Mouse (Mus musculus) heart, embryonic 10.5 days (tissue): Measurements from ENCODE around the gene Narfl. TPM values are rescaled to one million over a fixed set of nuclear protein-coding genes. Genes with fewer than 3 reads are reported as not detected.

Experiments used
- DNase-seq: peaks from one replicate; pipeline ENCODE4 v3.0.0-alpha.2; 2017; ENCODE audit warnings: low spot score
- H3K27ac ChIP-seq: fragments of 300-500 bp; sonication (generic); 2 replicates; pipeline ENCODE4 v1.5.1; 2016; ENCODE audit warnings: mild to moderate bottlenecking
- H3K27me3 ChIP-seq: fragments of 300-500 bp; sonication (generic); 2 replicates; pipeline ENCODE4 v1.6.1; 2016; ENCODE audit warnings: mild to moderate bottlenecking; ENCODE audit not compliant: poor library complexity, insufficient read depth, severe bottlenecking
- H3K36me3 ChIP-seq: fragments of 300-500 bp; sonication (generic); 2 replicates; pipeline ENCODE4 v1.6.1; 2016; ENCODE audit warnings: mild to moderate bottlenecking, moderate library complexity
- H3K4me1 ChIP-seq: fragments of 300-500 bp; sonication (generic); 2 replicates; pipeline ENCODE4 v1.6.1; 2016; ENCODE audit warnings: mild to moderate bottlenecking
- H3K4me3 ChIP-seq: fragments of 300-500 bp; sonication (generic); 2 replicates; pipeline ENCODE4 v1.5.1; 2016; ENCODE audit warnings: mild to moderate bottlenecking, moderate library complexity
- H3K9me3 ChIP-seq: fragments of 300-500 bp; sonication (generic); 2 replicates; pipeline ENCODE4 v1.6.1; 2016; ENCODE audit warnings: mild to moderate bottlenecking, moderate library complexity
- WGBS: fragments of 180-500 bp; shearing (Covaris S2); methylation state at CpG from one replicate; pipeline ENCODE4 v1.1.7; 2016; 5-methylcytosine and 5-hydroxymethylcytosine counted together
- polyA plus RNA-seq: library from polyadenylated mRNA; unstranded; fragments of >200 nt; fragmentation: Nextera tagmentation; extraction: Ambion mirVana; gene quantifications from 2 replicates; pipeline ENCODE4 v1.2.1, GENCODE M21; 2016

Gene Narfl
- polyA plus RNA-seq, 1 experiment from 2014 or later: 33.5 TPM

DNA sequence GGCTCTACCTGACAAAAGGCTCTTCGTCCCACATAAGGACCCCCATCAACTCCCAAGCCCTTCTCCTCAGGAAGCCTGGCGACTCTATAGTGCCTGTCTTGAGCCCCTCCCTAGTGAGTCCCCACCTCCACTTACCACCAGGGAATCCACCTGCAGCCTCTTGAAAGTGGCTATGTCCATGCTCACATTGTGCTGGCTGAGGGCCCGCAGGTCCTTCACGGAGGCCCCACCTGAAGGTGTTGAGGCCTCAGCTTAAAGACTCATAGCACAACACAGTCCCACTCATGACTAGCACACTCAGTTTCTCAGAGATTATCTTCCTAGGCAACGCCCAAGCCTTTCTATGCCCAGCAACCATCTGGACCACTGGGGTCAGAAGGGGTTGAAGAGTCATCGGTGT lies 24.3 kb upstream of the Narfl start:
- peaks cover 16% of the 10 kb centered on the region for H3K4me1 ChIP-seq
- no peak for DNase-seq
- no peaks in the 10 kb centered on the region for H3K36me3 ChIP-seq
- no peak overlapping the region for H3K27ac ChIP-seq
- H3K4me3 ChIP-seq: no peak overlapping the region
- 71% methylated on average over 6 of the region's 6 CpGs for WGBS
- no peaks in the 10 kb centered on the region for H3K9me3 ChIP-seq
- peaks cover 39% of the 10 kb centered on the region for H3K27me3 ChIP-seq

DNA sequence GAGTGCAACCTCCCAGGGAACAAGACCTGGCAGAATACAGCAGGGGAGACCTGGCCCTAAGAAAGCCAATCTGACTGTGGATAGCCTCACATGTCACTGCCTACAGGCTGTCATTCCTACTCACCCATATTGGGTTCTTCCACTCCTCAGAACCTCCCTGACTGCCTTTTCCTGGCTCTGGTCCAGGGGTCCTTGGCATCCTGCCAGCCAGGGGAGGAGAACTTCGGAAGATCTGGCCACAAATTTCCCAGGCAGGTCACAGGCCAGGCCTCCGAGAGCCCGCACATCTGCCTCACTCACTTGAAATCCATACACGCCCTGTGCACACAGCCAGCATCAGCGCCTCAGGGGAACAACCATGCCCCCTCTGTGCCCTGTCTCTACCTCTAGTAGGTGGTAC lies 22.1 kb upstream of the Narfl start:
- peak; percentile 78 for DNase-seq
- peaks cover 20% of the 10 kb centered on the region for H3K4me1 ChIP-seq
- H3K27ac ChIP-seq: no peak overlapping the region
- 54% methylated on average over 5 of the region's 5 CpGs for WGBS
- H3K4me3 ChIP-seq: no peak overlapping the region
- H3K9me3 ChIP-seq: no peaks in the 10 kb centered on the region
- H3K36me3 ChIP-seq: no peaks in the 10 kb centered on the region
- H3K27me3 ChIP-seq: peaks cover 30% of the 10 kb centered on the region

DNA sequence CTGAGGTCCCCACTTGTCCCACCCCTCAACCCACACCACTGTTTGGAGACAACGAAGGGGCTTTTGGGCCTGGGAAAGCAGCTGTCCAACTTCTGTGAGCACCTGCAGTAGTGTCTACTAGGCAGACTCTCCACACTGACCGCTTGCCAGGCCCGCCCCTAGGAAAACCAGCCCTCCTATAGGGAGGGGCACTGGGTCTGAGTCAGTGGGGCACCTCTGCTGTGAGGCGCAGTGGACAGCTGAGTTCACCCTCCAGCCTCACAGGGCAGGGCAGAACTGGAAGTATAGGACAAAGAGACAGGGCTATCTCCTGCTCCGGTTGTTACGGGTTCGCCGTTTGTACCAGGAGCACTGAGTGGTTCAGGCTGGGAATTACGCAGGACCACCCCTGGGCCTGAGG lies 19.3 kb upstream of the Narfl start, which contains the start of gene Msln:
Msln (minus strand) TSS at position 138 of the 400 bp plus-strand sequence.
- H3K27me3 ChIP-seq: peaks cover 33% of the 10 kb centered on the region
- H3K4me1 ChIP-seq: peaks cover 22% of the 10 kb centered on the region
- no peaks in the 10 kb centered on the region for H3K36me3 ChIP-seq
- no peak for DNase-seq
- H3K27ac ChIP-seq: no peak within 1 kb of the TSS
- no peaks in the 10 kb centered on the region for H3K9me3 ChIP-seq
- H3K4me3 ChIP-seq: no peak within 1 kb of the TSS
- WGBS: 81% methylated on average over 9 of the region's 9 CpGs

DNA sequence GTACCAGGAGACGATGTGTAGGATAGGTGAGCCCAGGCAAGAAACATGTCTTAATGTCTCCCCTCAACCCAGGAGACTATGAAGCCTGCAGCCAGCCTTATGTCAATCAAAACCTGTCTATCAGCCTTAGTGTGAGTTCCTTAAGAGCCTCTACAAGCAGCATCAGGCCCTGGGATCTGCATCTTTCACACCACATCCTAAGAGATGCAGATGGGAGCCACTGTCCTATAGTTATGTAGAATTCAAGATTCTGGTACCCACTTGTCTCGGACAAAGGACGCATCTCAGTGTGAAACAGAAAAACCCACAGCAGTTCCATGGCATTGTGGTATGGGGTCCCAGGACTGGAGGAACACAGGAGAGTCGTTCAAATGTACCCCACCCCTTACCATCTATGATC lies 18.5 kb upstream of the Narfl start:
- Histone ChIP-seq H3K4me1 (peaks cover 22% of the 10 kb centered on the region), H3K4me3 (no peak overlapping the region), H3K9me3 (no peaks in the 10 kb centered on the region), H3K27ac (no peak overlapping the region), H3K36me3 (no peaks in the 10 kb centered on the region), H3K27me3 (peaks cover 24% of the 10 kb centered on the region)
- 76% methylated on average over 4 of the region's 4 CpGs for WGBS
- DNase-seq: no peak

DNA sequence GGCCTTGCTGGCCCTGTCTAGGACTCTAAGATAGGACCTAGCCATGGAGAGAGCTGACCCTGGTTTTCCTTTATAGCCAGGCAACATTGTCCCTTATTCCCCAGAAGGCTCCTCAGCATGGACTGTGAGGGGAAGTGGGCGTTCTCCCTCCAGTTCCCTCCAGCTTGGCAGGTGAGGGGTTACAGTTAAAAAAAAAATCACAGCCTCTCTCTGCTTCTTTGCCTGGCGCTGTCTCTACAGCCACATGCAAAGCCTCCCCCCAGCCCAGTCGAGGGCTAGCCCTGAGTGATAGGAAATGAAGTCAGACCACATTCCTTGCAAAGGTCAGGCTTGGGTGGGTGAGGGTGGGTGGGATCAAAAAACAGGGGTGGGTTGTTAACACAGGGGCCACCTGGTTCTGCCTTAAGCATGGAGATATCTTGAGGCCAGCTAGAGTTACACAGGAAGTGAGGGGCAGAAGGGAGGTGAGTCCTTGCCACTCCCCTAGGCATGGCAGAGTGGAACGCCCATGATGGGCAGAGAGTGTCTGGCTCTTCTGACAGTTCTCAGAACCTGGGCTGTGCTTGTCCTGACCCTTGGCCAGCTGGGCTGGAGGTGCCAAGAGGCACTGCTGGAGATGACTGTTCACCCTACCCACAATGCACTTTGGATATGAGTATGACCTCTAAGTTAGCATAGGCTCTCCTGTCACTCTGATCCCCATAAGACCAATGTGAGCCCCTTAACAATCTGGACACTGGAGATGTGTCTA lies 17.8 kb upstream of the Narfl start:
- Histone ChIP-seq H3K4me1 (peaks cover 22% of the 10 kb centered on the region), H3K27me3 (peaks cover 23% of the 10 kb centered on the region), H3K9me3 (no peaks in the 10 kb centered on the region), H3K4me3 (no peak overlapping the region), H3K27ac (peak overlapping the region; percentile 52; the same call in 1 of the 2 replicates), H3K36me3 (no peaks in the 10 kb centered on the region)
- no peak for DNase-seq
- whole genome bisulfite sequencing: 34% methylated on average over 4 of the region's 4 CpGs

DNA sequence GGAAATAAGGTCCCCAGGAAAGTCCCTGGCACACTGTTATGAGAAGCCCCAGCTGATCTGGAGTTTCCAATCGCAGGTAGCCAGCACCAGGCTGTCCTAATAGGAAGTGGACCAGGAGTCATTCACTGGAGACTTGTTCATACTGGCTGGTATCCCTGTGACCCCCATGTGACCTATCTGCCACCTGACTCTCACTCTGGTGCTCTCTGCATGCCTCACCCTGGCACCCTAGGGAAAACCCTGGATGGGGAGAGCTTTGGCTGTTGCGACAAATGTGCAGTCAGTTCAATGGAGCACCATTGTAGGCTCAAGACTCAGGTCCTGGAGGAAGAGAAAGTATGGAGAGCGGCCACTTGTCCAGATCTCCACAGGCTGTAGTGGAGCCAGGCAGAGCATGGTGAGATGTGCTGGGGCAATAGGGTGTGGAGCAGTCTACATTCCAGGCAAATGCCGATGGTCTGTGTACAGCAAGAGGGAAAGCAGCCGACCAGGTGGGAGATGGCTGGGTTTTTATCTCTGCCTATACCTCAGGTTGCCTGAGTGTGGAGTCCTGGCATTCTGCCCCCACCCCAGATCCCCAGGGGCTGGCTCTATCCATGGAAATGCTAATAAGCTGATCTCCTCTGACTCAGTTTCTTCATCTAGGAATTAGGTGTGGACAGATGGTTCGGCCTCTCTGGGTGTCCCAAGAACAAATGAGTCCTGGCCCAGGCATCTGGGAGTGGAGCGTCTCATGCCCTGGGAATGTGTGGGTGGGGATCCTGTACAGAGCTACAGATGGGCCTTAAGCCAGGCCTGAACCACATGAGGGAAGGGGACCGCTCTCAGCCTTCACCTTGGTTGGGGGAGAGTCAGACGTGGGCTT lies 17.0 kb upstream of the Narfl start:
- DNase-seq: peak; percentile 79
- Histone ChIP-seq H3K27me3 (peaks cover 23% of the 10 kb centered on the region), H3K27ac (peak overlapping the region; percentile 52; the same call in 1 of the 2 replicates), H3K9me3 (no peaks in the 10 kb centered on the region), H3K4me1 (peaks cover 15% of the 10 kb centered on the region), H3K4me3 (no peak overlapping the region), H3K36me3 (no peaks in the 10 kb centered on the region)
- WGBS: 77% methylated on average over 9 of the region's 9 CpGs

DNA sequence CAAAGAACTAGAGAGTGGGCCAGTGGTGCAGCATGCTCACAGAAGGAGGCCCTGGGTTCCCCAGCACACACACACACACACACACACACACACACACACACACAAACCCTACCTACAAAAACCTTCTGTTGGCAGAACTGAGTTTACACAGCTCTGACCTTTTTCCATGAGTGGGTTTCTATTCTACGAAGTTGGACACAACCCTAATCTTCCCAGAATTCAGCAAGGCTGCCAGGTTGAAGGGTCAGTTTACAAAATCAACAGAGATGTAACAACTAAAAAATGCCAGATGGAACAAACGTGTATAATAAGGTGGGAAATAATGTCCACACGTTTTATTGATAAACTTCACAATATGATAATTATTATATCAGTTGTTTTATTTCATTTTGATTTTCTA lies 15.9 kb upstream of the Narfl start:
- H3K27ac ChIP-seq: no peak overlapping the region
- H3K9me3 ChIP-seq: no peaks in the 10 kb centered on the region
- H3K4me1 ChIP-seq: peaks cover 13% of the 10 kb centered on the region
- DNase-seq: no peak
- H3K27me3 ChIP-seq: peaks cover 20% of the 10 kb centered on the region
- H3K36me3 ChIP-seq: no peaks in the 10 kb centered on the region
- WGBS: 62% methylated on average over 3 of the region's 3 CpGs
- H3K4me3 ChIP-seq: no peak overlapping the region

DNA sequence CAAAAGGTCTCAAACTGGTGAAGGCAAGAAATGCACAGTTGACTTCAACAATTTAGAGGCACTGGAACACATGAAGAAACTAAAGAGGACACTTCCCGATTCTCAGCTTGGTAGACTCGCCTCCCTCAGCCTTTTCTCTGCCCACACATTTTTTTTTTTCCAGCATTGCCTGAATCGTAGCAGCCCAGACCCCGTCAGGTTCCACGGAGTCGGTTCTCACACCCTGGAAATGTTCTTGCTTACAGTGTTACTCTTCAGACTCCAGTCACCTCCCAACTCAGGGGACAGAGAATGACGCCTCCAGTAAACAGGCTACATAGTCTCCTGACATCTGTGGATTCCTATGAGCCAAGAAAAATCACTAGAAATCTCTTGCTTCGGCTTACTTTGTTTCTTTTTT lies 13.4 kb upstream of the Narfl start:
- no peak overlapping the region for H3K27ac ChIP-seq

DNA sequence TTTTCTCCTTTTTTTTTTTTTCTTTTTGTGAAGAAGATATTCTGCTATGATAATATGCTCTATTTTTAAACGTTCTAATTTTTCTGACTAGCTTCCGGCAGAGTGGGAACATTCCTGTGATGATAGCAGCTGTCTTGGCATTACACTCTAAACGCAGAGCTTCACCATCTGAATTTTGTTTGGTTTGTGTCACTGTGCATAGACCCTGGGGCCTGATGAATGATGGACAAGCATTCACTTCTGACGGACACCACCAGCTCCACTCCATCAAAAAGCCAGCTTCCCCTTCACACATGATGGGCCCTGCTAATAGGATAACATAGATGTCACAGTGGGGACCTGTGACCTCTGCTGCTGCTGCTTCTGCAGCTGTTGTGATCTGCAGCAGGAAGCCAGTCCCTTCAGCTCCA lies 12.0 kb upstream of the Narfl start:
- Histone ChIP-seq H3K36me3 (no peaks in the 10 kb centered on the region), H3K27me3 (peaks cover 11% of the 10 kb centered on the region; the same call in 1 of the 2 replicates), H3K4me1 (peaks cover under 1% of the 10 kb centered on the region; the same call in 1 of the 2 replicates), H3K27ac (no peak overlapping the region), H3K4me3 (no peak overlapping the region), H3K9me3 (no peaks in the 10 kb centered on the region)
- DNase-seq: no peak
- 34% methylated on average over 4 of the region's 4 CpGs for WGBS

More for the DNA sequence above, 13.4 kb upstream of the Narfl start:
- no peaks in the 10 kb centered on the region for H3K9me3 ChIP-seq
- no peak for DNase-seq
- H3K27me3 ChIP-seq: peaks cover 8% of the 10 kb centered on the region; the same call in 1 of the 2 replicates
- no peak overlapping the region for H3K4me3 ChIP-seq
- no peaks in the 10 kb centered on the region for H3K36me3 ChIP-seq
- 70% methylated on average over 8 of the region's 8 CpGs for WGBS
- H3K4me1 ChIP-seq: peaks cover 13% of the 10 kb centered on the region

DNA sequence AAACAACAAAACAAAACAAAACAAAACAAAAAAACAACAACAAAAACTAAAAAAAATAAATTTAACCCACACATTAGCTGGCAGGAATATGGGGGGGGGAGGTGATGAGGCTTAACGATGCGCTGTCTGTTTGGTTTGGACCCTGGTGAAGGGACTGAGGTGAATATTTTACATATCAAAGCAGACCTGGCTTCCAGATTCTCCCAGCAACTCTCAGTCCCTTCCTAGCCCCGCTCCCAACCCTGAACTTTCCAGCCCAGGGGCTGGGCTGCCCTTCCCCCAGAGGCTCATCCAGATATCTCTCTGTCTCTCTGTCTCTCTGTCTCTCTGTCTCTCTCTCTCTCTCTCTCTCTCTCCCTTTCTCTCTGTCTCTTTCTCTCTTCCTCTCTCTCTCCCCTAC lies 11.0 kb upstream of the Narfl start:
- Histone ChIP-seq H3K4me1 (no peaks in the 10 kb centered on the region), H3K36me3 (no peaks in the 10 kb centered on the region), H3K4me3 (no peak overlapping the region), H3K27ac (no peak overlapping the region), H3K9me3 (no peaks in the 10 kb centered on the region), H3K27me3 (peaks cover 16% of the 10 kb centered on the region; the same call in 1 of the 2 replicates)
- DNase-seq: no peak
- WGBS: 30% methylated on average over 3 of the region's 3 CpGs

DNA sequence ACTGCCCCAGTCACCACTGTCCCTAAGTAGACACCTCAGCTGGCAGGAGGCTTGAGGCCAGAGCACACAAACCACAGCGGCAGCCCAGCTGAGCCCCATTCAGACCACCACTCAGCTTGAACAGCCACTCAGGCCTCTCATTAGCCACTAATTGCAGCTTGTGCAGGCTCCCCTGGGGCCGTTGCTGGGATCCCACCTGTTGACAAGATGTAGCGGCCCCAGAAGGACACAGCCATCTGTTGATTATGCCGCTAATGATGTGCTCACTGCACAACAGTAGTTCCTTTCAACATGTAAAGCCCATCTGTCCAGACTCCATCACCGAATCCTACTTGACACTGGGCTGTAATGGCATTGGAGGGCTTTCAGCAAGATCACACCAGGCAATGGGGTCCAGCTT lies 7.7 kb upstream of the Narfl start:
- WGBS: 59% methylated on average over 5 of the region's 5 CpGs
- Histone ChIP-seq H3K4me1 (no peaks in the 10 kb centered on the region), H3K36me3 (no peaks in the 10 kb centered on the region), H3K27me3 (peaks cover 33% of the 10 kb centered on the region; the same call in 1 of the 2 replicates), H3K27ac (no peak overlapping the region), H3K9me3 (no peaks in the 10 kb centered on the region), H3K4me3 (no peak overlapping the region)
- DNase-seq: no peak

DNA sequence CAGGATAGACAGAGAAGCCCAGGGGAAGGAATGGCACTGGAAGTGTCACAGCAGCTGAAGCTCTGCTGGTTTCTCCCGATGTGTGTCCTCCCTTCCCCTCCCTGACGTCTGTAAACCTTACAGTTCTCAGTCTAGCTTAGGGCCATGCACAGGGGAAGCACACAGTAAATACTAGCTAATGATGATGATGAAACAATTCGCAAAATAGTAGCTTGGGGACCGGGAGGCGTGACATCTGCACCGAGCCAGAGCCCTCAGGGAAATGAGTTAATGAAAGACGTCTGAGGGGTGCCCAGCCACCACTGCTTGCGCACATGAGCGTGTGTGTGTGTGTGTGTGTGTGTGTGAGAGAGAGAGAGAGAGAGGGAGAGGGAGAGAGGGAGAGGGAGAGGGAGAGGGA lies 4.2 kb upstream of the Narfl start:
- 60% methylated on average over 9 of the region's 9 CpGs for WGBS
- H3K27ac ChIP-seq: no peak overlapping the region
- H3K4me1 ChIP-seq: peaks cover 8% of the 10 kb centered on the region
- no peak overlapping the region for H3K4me3 ChIP-seq
- DNase-seq: no peak
- no peaks in the 10 kb centered on the region for H3K36me3 ChIP-seq
- peaks cover 33% of the 10 kb centered on the region; the same call in 1 of the 2 replicates for H3K27me3 ChIP-seq
- no peaks in the 10 kb centered on the region for H3K9me3 ChIP-seq
